8 mouse cellular contexts compared by ENCODE assay signal in the genomic region with DNA sequence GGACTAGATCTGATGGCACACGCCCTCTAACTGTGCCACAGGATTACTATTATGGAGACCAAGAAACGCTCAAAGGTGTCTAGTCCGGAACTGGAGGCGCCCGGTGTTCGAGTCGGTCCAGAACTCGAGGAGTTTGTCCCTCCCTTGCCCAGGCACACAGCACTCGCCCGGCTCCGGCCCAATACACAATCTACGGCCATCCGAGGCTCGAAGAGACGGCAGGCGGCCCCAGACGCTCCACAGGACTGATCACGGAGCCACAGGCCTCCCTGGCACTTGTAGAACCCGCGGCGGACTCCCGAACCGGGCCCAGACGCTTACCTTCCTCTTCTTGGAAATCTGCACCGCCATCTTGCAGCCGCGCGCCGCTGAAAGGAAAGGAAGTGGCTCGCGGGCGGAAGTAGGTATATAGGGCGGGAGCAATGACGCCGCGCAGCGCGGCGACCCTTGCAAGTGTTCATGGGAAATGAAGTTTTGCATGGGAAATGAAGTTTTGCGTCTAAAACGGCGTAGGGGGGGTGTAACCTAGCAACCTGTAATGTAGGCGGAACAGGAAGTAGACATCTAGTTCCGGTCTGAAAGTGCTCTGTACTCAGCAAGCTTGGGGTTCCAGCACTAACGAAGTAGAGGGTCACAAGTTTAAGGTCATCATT. TPM values are rescaled to one million over a fixed set of nuclear protein-coding genes. Genes with fewer than 3 reads are reported as not detected.
DNase-seq lines count a peak whose midpoint lies in the region; ATAC-seq and TF ChIP-seq lines count a peak whose summit lies in the region.

A gene (minus strand): TSS at position 468 of the 653 bp plus-strand sequence.

- H3K27ac ChIP-seq in heart, embryonic 12.5 days (ENCODE audit: poor library complexity, severe bottlenecking), result peak within 1 kb of the TSS; percentile 83
- H3K27ac ChIP-seq in kidney, postnatal 0 days, result peak within 1 kb of the TSS; percentile 86
- peak within 1 kb of the TSS; percentile 88 for H3K27ac ChIP-seq in liver, embryonic 11.5 days (ENCODE audit: low read depth, low read length)
- peak within 1 kb of the TSS; percentile 86 for H3K27ac ChIP-seq in stomach, embryonic 14.5 days (ENCODE audit: low read length)

- H3K4me2 ChIP-seq in heart, embryonic 12.5 days, result peak within 1 kb of the TSS; percentile 96
- H3K4me2 ChIP-seq in kidney, postnatal 0 days (ENCODE audit: low read length), result peak within 1 kb of the TSS; percentile 83
- H3K4me2 ChIP-seq in liver, embryonic 11.5 days, result peak within 1 kb of the TSS; percentile 98
- H3K4me2 ChIP-seq in stomach, embryonic 14.5 days (replicated peaks; ENCODE audit: low read depth, low read length), result peak within 1 kb of the TSS; percentile 95

- H3K9me3 ChIP-seq in heart, embryonic 12.5 days (replicated peaks), result no peaks in the 10 kb centered on the region
- no peaks in the 10 kb centered on the region for H3K9me3 ChIP-seq in kidney, postnatal 0 days (replicated peaks; ENCODE audit: low read length)
- H3K9me3 ChIP-seq in liver, embryonic 11.5 days (ENCODE audit: control insufficient read depth, low read length), result no peaks in the 10 kb centered on the region
- H3K9me3 ChIP-seq in stomach, embryonic 14.5 days (ENCODE audit: control insufficient read depth, low read depth, low read length), result no peaks in the 10 kb centered on the region

- DNase-seq in CD4-positive helper T cell, adult 2 months (ENCODE audit: low read depth, low spot score), result peak; percentile 98
- DNase-seq in brain, embryonic 18.5 days (ENCODE audit: low read depth, low spot score), result peak; percentile 98
- peak; percentile 99 for DNase-seq in kidney, postnatal 0 days (ENCODE audit: low spot score)
- DNase-seq in liver, embryonic 11.5 days (ENCODE audit: low spot score), result peak; percentile 96
- peak; percentile 98 for DNase-seq in naive thymus-derived CD4-positive, alpha-beta T cell, adult 2 months (ENCODE audit: low read depth)

- TF ChIP-seq CTCF in kidney, postnatal 0 days (IDR thresholded peaks at IDR 0.05; ENCODE audit: low read depth), result no peak

- peak; percentile 96 for ATAC-seq in erythroid progenitor cell, adult 5-6 weeks (replicated peaks; ENCODE audit: low FRiP score, poor library complexity, severe bottlenecking)
- peak; percentile 96 for ATAC-seq in heart, embryonic 12.5 days (ENCODE audit: insufficient number of reproducible peaks, low FRiP score)
- peak; percentile 94 for ATAC-seq in kidney, postnatal 0 days (replicated peaks; ENCODE audit: low FRiP score, low read depth)
- peak; percentile 95 for ATAC-seq in liver, embryonic 11.5 days (replicated peaks; ENCODE audit: low FRiP score)
- peak; percentile 95 for ATAC-seq in stomach, embryonic 14.5 days (ENCODE audit: insufficient number of reproducible peaks, insufficient read depth, low FRiP score, low read depth)

- H3K9ac ChIP-seq in heart, embryonic 12.5 days, result peak within 1 kb of the TSS; percentile 89
- peak within 1 kb of the TSS; percentile 72 for H3K9ac ChIP-seq in kidney, postnatal 0 days (ENCODE audit: low read depth, low read length)
- H3K9ac ChIP-seq in liver, embryonic 11.5 days (ENCODE audit: low read depth, low read length), result peak within 1 kb of the TSS; percentile 99
- H3K9ac ChIP-seq in stomach, embryonic 14.5 days (replicated peaks; ENCODE audit: low read depth, low read length), result peak within 1 kb of the TSS; percentile 94

- peaks cover 42% of the 10 kb centered on the region for H3K4me1 ChIP-seq in heart, embryonic 12.5 days (replicated peaks)
- peaks cover 11% of the 10 kb centered on the region for H3K4me1 ChIP-seq in kidney, postnatal 0 days (replicated peaks; ENCODE audit: insufficient read depth, low read length)
- peaks cover 36% of the 10 kb centered on the region for H3K4me1 ChIP-seq in liver, embryonic 11.5 days (replicated peaks; ENCODE audit: control insufficient read depth, insufficient read depth, low read length)
- peaks cover 30% of the 10 kb centered on the region for H3K4me1 ChIP-seq in stomach, embryonic 14.5 days (ENCODE audit: control insufficient read depth, insufficient read depth, low read length)

- WGBS in heart, embryonic 12.5 days, result under 1% methylated on average over 45 of the region's 45 CpGs
- under 1% methylated on average over 45 of the region's 45 CpGs for WGBS in kidney, postnatal 0 days
- under 1% methylated on average over 45 of the region's 45 CpGs for WGBS in liver, embryonic 11.5 days
- WGBS in stomach, embryonic 14.5 days, result under 1% methylated on average over 45 of the region's 45 CpGs

- H3K36me3 ChIP-seq in heart, embryonic 12.5 days, result peaks cover 41% of the 10 kb centered on the region
- peaks cover 31% of the 10 kb centered on the region for H3K36me3 ChIP-seq in kidney, postnatal 0 days (ENCODE audit: insufficient read depth, low read length)
- H3K36me3 ChIP-seq in liver, embryonic 11.5 days (ENCODE audit: control insufficient read depth, insufficient read depth, low read length), result peaks cover 40% of the 10 kb centered on the region
- H3K36me3 ChIP-seq in stomach, embryonic 14.5 days (ENCODE audit: control insufficient read depth, insufficient read depth, low read length), result peaks cover 42% of the 10 kb centered on the region

- H3K4me3 ChIP-seq in heart, embryonic 12.5 days, result peak within 1 kb of the TSS; percentile 75
- H3K4me3 ChIP-seq in kidney, postnatal 0 days (replicated peaks; ENCODE audit: low read depth, low read length), result peak within 1 kb of the TSS; percentile 72
- H3K4me3 ChIP-seq in liver, embryonic 11.5 days (ENCODE audit: low read depth, low read length), result peak within 1 kb of the TSS; percentile 86
- H3K4me3 ChIP-seq in stomach, embryonic 14.5 days (ENCODE audit: low read depth, low read length), result peak within 1 kb of the TSS; percentile 74

- H3K27me3 ChIP-seq in heart, embryonic 12.5 days (replicated peaks), result no peaks in the 10 kb centered on the region
- H3K27me3 ChIP-seq in kidney, postnatal 0 days (ENCODE audit: insufficient read depth, low read length), result no peaks in the 10 kb centered on the region
- H3K27me3 ChIP-seq in liver, embryonic 11.5 days (replicated peaks; ENCODE audit: control insufficient read depth, insufficient read depth, low read length), result no peaks in the 10 kb centered on the region
- no peaks in the 10 kb centered on the region for H3K27me3 ChIP-seq in stomach, embryonic 14.5 days (ENCODE audit: control insufficient read depth, insufficient read depth, low read length)

RNA-seq across cellular contexts. Expression of the gene that starts here (rescaled TPM):
- 386 and 406 TPM in 2 replicates for total RNA-seq in erythroid progenitor cell, adult 5-6 weeks (2015; ENCODE audit: low replicate concordance)
- total RNA-seq in erythroid progenitor cell, adult 5-6 weeks (2017; ENCODE audit: low replicate concordance), result 293 and 564 TPM in 2 replicates
- polyA plus RNA-seq in heart, embryonic 12.5 days (2016; fragmentation: Nextera tagmentation; extraction: Ambion mirVana), result 459 and 490 TPM in 2 replicates
- 873 and 942 TPM in 2 replicates for polyA plus RNA-seq in kidney, postnatal 0 days (2015; fragmentation: Nextera tagmentation; extraction: Ambion mirVana)
- 934 and 944 TPM in 2 replicates for polyA plus RNA-seq in liver, embryonic 11.5 days (2014; fragmentation: Nextera tagmentation; extraction: Ambion mirVana)
- 902 and 915 TPM in 2 replicates for polyA plus RNA-seq in stomach, embryonic 14.5 days (2014; fragmentation: Nextera tagmentation; extraction: Ambion mirVana)

Comparison
In these comparisons a context has a peak if more than half of its experiments do, and no peak if none do; other contexts are left out.
1. Peak in every context shown above with its lines: DNase-seq, ATAC-seq, H3K4me3 ChIP-seq and H3K27ac ChIP-seq.